Mouse (Mus musculus): ENCODE results near the gene Coq5.

The Coq5 gene

DNA sequence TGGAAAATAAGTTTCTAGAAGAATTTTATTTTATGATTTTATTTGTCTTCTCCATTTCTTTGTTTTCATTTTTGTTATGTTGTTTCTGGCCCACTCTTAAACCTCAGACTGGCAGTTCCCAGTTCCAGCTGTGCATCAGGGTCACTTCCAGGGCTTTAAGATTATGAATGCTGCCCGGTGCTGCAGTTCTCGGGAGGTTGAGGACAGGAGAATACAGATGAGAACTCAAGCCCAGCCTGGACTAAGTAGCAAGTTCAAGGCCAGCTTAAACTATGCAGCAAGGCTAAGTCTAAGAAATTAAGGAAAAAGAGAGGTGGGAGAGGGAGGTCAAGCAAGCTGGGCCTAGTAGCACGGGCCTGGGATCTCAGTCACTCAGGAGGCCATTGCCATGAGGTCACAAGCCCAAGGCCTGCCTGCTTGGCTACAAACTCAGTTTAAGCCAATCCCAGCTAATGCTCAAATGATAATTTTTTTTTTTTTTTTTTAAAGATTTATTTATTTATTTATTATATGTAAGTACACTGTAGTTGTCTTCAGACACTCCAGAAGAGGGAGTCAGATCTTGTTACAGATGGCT, 11.9 kb upstream of the Coq5 start:
- DNase-seq = no peak

DNA sequence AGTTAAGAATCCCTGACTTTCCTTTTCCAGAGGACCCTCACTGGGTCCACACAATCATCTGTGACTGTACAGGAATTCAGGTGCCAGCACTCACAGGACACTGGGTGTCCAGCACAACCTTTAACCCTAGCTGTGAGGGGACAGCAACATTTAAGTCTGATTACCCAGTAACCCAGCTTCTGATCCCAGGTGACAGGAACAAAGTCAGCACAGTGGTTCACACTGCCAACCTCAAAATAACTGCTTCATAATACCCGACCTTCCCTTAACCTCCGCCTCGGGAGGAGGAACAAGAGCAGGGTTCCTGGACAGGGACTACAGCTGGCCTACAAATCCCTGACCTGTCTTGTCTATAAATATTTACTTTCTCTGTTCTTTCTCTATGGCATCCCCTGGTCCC, 11.2 kb upstream of the Coq5 start:
- peak; percentile 94 for DNase-seq

DNA sequence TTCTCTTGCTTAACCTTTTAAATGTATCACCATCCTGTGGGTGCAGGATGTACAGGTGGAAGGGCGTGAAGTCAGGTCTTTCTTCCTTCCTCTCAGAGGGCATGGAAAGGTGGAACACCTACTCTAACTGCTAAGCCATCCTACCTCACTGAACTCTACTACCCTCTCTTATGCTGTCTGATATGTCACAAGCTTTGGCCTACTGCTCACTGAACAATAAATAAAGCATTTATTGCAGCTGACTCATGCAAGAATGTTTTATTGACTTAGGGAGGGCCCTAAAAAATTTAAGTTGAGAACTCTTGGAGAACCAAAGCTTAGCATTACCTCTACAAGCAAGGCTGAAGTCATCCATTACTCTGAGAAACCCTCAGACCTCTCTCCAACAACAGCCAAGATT, 9.5 kb upstream of the Coq5 start:
- DNase-seq = no peak

- peak; percentile 96 for DNase-seq
Observed at GRCm38 (mm10) chr5:115271931-115272811, 7.3 kb upstream of the Coq5 start.

DNA sequence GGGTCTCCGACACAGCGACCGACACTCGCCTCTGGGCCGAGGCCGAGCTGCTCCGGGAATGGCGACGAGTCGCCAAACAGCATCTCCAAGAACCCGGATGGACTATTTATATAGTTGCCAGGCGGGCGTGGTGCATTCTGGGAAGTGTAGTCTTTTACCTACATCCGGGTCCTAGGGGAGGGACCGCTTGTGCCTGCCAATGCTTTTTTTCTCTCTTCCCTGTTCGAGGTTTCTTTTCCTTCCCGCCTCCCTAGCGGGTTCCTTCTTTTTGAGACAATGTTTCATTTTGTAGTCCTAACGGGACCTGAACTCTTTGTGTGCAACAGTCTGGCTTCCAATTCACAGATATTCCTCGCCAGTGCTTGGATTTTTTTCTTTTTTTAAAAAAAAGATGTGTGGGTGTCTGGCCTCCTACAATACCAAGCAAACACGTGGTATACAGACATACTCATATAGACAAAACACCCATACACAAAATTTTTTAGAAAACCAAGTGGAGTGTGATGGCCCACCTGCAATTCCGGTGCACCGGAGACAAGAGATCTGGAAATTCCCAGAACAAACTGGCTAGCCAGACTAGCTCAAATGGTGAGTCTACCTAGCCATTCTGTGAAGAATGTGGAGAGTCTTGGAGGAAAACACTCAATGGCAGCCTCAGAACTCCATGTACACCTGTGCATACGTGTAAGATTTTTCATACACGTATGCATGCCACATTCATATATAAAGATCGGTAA, 6.5 kb upstream of the Coq5 start, which contains the start of gene Rnf10:
Gene Rnf10 (minus strand): TSS at position 87 of the 737 bp plus-strand sequence.
- peak; percentile 99 for DNase-seq

DNA sequence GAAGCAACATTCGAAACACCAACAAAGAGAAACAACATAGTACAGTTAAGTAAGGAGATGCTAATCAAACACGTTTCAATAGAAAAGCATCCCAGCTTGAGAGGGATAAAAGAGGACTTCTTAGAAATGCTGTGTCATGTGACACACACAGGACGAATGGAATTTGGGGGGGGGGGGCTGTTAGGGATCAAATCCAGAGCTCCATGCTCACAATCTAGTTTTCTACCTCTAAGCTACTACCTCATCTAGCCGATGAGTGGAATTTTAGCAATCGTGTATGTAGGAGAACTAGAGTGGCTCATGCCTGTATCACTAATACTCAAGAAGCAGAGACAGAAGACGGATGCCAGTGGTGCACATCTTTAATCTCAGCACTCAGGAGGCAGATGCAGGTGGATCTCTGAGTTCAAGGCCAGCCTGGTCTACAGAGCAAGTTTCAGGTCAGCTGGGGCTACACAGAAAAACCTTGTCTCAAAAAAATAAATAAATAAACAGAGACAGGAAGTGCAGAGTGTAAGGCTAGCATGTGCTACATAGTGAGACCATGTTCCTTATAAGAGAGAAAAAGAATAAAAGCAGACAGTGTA, 5.8 kb upstream of the Coq5 start:
- peak; percentile 85 for DNase-seq

DNA sequence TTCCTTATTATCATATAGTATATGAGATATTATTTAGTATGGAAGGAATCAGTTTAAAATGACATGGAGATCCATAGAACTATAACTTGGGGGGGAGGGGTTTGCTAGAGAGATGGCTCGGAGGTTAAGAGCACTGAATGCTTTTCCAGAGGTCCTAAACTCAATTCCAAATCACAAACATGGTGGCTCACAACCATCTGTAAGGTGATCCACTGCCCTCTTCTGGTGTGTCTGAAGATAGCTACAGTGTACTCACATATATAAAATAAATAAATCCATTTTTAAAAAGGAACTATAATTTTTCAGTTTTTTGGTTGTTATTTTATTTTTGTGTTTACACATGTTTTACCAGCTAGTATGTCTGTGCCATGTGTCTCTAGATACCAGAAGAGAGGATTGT, 5.1 kb upstream of the Coq5 start:
- no peak for DNase-seq

- peak; percentile 42 for DNase-seq
Observed at GRCm38 (mm10) chr5:115274771-115275170, 4.7 kb upstream of the Coq5 start.

DNA sequence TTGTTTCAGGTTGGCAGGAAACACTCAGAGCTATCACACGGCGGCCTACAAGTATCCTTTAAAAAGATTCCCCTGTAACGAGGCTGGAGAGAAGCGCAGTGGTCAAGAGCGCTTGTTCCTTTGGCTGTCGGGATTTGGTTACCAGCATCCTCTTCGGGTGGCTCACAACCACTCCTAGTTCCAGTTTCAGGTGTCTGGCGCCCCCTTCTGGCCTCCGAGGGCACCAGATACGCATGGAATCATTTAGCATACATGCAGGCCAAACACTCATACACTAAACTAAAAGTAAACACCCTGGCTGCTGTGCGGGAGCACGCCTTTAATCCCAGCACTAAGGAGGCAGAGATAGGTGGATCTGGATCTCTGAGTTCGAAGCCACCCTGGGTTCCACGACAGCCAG, 3.5 kb upstream of the Coq5 start:
- DNase-seq = peak; percentile 89

DNA sequence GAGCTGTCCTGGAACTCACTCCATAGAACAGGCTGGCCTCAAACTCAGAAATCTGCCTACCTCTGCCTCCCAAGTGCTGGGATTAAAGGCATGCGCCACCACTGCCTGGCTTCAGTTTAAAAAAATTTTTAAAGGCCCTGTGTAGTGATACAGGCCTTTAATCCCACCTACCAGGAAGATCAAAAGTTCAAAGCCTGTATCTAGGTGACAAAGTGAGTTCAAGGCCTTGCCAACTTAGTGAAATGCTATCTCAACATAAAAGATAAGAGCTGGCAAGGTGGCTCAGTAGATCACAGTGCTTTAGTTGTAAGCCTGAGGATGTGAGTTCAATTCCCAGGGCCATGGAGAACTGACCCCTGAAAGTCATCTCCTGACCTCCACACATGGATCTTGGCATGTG, 1.4 kb upstream of the Coq5 start:
- no peak for DNase-seq

- no peak for DNase-seq
Observed at GRCm38 (mm10) chr5:115278785-115279184, 681 bp upstream of the Coq5 start.

- DNase-seq = no peak
Observed at GRCm38 (mm10) chr5:115280050-115280687, 703 bp downstream of the Coq5 start.

- DNase-seq = no peak
Observed at GRCm38 (mm10) chr5:115284735-115285134, 5.3 kb downstream of the Coq5 start.

- no peak for DNase-seq
Observed at GRCm38 (mm10) chr5:115294173-115294572, 14.7 kb downstream of the Coq5 start.

GRCm38 (mm10) chr5:115296347-115296746, 16.9 kb downstream of the Coq5 start:
- DNase-seq = no peak

- peak; percentile 98 for DNase-seq
Observed at GRCm38 (mm10) chr5:115300035-115300744, 20.7 kb downstream of the Coq5 start.

DNA sequence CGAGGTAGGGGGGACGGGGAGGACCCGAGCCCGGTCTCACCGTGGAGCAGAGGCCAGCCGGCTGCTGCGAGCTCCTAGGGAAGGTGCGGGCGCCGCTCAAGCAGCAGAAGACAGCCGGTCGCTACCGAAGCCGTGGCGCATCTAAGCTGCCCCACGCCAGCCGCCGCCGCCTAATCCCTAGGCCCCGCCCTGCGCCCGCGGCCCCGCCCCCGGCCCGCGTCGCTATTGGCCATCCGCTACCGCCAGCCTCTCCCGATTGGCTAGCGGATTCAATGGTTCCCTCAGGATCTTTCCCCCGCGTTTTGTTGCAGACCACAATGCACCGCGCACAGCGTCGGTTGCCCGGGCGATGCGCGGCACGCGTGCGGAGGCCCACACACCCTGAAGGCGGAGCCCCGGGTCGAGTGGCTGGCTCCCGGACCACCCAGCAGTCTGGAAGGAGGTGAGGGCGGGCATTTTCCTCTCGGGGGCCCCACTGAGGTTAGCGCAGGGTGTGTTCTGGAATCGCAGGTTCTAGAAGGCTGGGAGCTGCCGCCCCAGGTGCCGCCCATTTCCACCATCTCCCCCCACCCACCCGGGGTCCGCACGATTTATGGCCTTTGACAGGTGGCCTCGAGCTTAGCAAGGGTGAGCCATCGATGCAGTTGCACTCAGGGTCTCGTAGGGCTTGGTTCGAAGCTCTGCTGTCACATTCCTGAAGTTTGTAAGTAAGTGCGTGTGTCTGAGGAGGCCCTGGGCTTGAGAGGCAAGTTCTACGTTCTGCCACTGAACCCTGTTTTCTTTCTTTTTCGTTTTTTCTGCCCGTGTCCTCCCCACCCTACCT, 21.5 kb downstream of the Coq5 start, which contains the start of gene Dynll1:
Gene Dynll1 (minus strand): TSS at position 208 of the 823 bp plus-strand sequence.
- DNase-seq = peak; percentile 100

DNA sequence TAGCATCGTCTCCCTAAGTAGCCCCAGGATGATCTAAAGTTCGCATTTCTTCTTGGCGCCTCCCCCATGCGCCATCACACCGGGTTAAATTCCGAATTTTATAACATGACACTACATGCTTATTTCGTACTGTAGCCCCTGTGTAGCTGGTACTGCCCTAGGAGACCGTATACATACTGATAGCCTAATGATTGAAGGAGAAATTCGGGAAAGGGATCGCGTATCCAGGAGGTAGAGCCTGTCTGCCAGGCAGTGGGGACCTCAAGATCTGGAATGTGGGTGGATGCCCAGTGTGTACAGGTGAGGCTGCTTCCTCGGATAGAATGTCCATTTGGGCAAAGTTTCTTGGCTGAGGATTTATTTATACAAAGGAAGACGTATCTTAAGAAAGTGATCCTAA, 22.1 kb downstream of the Coq5 start:
- DNase-seq = peak; percentile 93

DNA sequence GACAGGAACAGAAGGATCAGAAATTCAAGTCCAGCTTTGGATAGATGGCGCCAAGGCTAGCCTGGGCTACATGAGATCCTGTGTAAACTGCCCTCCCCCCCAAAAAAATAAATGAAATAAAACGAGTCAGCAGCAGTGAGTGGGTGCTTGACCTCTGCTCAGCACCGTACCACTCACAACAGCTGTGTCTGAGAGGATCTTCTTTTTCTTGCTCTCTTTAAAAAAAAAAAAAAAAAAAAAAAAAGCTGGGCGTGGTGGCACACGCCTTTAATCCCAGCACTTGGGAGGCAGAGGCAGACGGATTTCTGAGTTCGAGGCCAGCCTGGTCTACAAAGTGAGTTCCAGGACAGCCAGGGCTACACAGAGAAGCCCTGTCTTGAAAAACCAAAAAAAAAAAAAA, 22.7 kb downstream of the Coq5 start:
- peak; percentile 85 for DNase-seq

GRCm38 (mm10) chr5:115312354-115312753, 32.9 kb downstream of the Coq5 start:
- no peak for DNase-seq

Measured in heart, adult 11 months (tissue).